21 mouse cellular contexts compared by ENCODE assay signal in the genomic region with DNA sequence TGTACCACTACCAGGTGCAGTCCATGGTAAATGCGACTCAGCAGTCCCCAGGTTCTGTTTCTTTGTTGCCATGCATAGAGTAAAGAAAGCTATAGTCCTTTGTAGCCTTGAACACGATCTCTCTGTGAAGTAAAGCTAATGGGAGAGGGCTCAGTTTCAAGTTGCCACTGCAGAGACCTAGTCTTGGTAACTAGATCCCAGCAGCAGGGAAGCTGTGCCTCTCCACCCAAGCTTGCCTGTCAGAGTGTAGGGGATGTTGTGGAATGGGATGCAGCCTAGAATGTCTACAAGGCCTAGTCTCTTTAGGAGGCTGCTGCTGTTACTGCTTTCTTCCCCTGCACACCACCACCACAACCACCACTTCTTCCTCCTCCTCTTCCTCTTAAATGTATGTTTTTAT.
DNase-seq lines count a peak whose midpoint lies in the region; ATAC-seq and TF ChIP-seq lines count a peak whose summit lies in the region.
"Had no signal": no experiment of that assay in that cellular context is flagged by ENCODE, and none has a peak within 500 bp of the region (broad histone marks: within the 10 kb centered on the region; RNA-seq: fewer than 3 reads in every experiment).

No protein-coding gene starts in this region.

- TF ChIP-seq POLR2A in CH12.LX (IDR thresholded peaks at IDR 0.05; ENCODE audit: low read depth, low read length) (no peak), ES-Bruce4 (IDR thresholded peaks at IDR 0.05; ENCODE audit: insufficient read depth, low read length) (no peak)
- no peak for TF ChIP-seq POLR2A in thymus, adult 2 months (IDR thresholded peaks at IDR 0.05; ENCODE audit: control insufficient read depth, extremely low read depth, insufficient read depth, low read length, poor library complexity)

- 40% methylated on average over 2 of the region's 2 CpGs for WGBS in kidney, embryonic 14.5 days
- WGBS in embryonic facial prominence, embryonic 14.5 days, result 34% methylated on average over 2 of the region's 2 CpGs
- 73% methylated on average over 2 of the region's 2 CpGs for WGBS in thymus, adult 2 months

- no peaks in the 10 kb centered on the region for H3K9me3 ChIP-seq in kidney, embryonic 14.5 days (ENCODE audit: control insufficient read depth, low read length)
- no peaks in the 10 kb centered on the region for H3K9me3 ChIP-seq in CH12.LX (replicated peaks; ENCODE audit: low read length)
- no peaks in the 10 kb centered on the region for H3K9me3 ChIP-seq in ES-Bruce4 (replicated peaks; ENCODE audit: control insufficient read depth, insufficient read depth, low read length, poor library complexity, severe bottlenecking)
- H3K9me3 ChIP-seq in embryonic facial prominence, embryonic 14.5 days (ENCODE audit: control insufficient read depth, low read length), result no peaks in the 10 kb centered on the region
- H3K9me3 ChIP-seq: liver, embryonic 13.5 days had no signal

- H3K4me3 ChIP-seq in kidney, embryonic 14.5 days (ENCODE audit: low read length), result no peak overlapping the region
- no peak overlapping the region for H3K4me3 ChIP-seq in CH12.LX (replicated peaks in 1 of 3; ENCODE audit: low read depth in 2 of 3, low read length in 2 of 3, poor library complexity in 1 of 3)
- no peak overlapping the region for H3K4me3 ChIP-seq in ES-Bruce4 (ENCODE audit: low read depth, low read length)
- H3K4me3 ChIP-seq in embryonic facial prominence, embryonic 14.5 days (ENCODE audit: low read depth, low read length), result no peak overlapping the region
- H3K4me3 ChIP-seq in thymus, adult 2 months (ENCODE audit: control insufficient read depth, insufficient read depth, low read length), result no peak overlapping the region
- H3K4me3 ChIP-seq: liver, embryonic 13.5 days had no signal

- TF ChIP-seq RAD21 in CH12.LX (IDR thresholded peaks at IDR 0.05; ENCODE audit: low read depth, low read length), result no peak

- H3K9ac ChIP-seq in kidney, embryonic 14.5 days (ENCODE audit: low read depth, low read length), result no peak overlapping the region
- H3K9ac ChIP-seq in CH12.LX (ENCODE audit: insufficient read depth, low read depth), result no peak overlapping the region
- no peak overlapping the region for H3K9ac ChIP-seq in ES-Bruce4 (ENCODE audit: low read depth, poor library complexity, severe bottlenecking)
- H3K9ac ChIP-seq in embryonic facial prominence, embryonic 14.5 days (ENCODE audit: low read depth, low read length), result no peak overlapping the region
- H3K9ac ChIP-seq: forebrain, postnatal 0 days; liver, embryonic 13.5 days had no signal

- H3K79me2 ChIP-seq in CH12.LX (replicated peaks; ENCODE audit: control insufficient read depth, extremely low read depth, insufficient read depth, poor library complexity, severe bottlenecking), result peaks cover 30% of the 10 kb centered on the region

- no peak overlapping the region for H3K27ac ChIP-seq in kidney, embryonic 14.5 days (ENCODE audit: low read depth, low read length)
- H3K27ac ChIP-seq in CH12.LX (ENCODE audit: insufficient read depth, low read depth) (no peak overlapping the region), ES-Bruce4 (ENCODE audit: insufficient read depth, low read length) (peak overlapping the region; percentile 5; the same call in 1 of the 2 replicates)
- H3K27ac ChIP-seq in embryonic facial prominence, embryonic 14.5 days (replicated peaks; ENCODE audit: low read depth, low read length), result no peak overlapping the region
- no peak overlapping the region for H3K27ac ChIP-seq in thymus, adult 2 months (ENCODE audit: control insufficient read depth, insufficient read depth, low read length)
- H3K27ac ChIP-seq: liver, embryonic 13.5 days had no signal

- no peak for DNase-seq in kidney, adult 18-20 months
- peak; percentile 4 for DNase-seq in CH12.LX (ENCODE audit: extremely low read depth)
- DNase-seq in embryonic facial prominence, embryonic 14.5 days (ENCODE audit: low spot score), result peak; percentile 50
- DNase-seq in heart, postnatal 36 days, result no peak
- no peak for DNase-seq in thymus, adult 2 months
- DNase-seq: adrenal gland, postnatal 36 days; cerebellum, adult 11-12 months; cerebellum, postnatal 10 days; kidney, postnatal 4 days; layer of hippocampus, adult 9-11 months; liver, embryonic 13.5 days; lung, adult 2 months; lung, postnatal 14 days; thymus, adult 18-20 months; thymus, postnatal 4 days had no signal

- H3K4me1 ChIP-seq in kidney, embryonic 14.5 days (ENCODE audit: control insufficient read depth, insufficient read depth, low read length), result no peaks in the 10 kb centered on the region
- H3K4me1 ChIP-seq in CH12.LX (ENCODE audit: control insufficient read depth in 1 of 2, insufficient read depth in 2 of 2) (peaks cover 14 to 39% of the 10 kb centered on the region in 2 experiments), ES-Bruce4 (ENCODE audit: control insufficient read depth, insufficient read depth, low read length) (peaks cover 1% of the 10 kb centered on the region)
- peaks cover 11% of the 10 kb centered on the region; the same call in 1 of the 2 replicates for H3K4me1 ChIP-seq in embryonic facial prominence, embryonic 14.5 days (ENCODE audit: control insufficient read depth, insufficient read depth, low read length)
- H3K4me1 ChIP-seq in thymus, adult 2 months (replicated peaks; ENCODE audit: control insufficient read depth, insufficient read depth, low read length), result no peaks in the 10 kb centered on the region; the same call in 1 of the 2 replicates

- dilution Hi-C loops in CH12.LX (cut with MboI; ENCODE audit: extremely low pct_ligation_motif_present, extremely low pct_unique_long_range_greater_than_20kb, low sequenced_read_pairs), result no loop called here

- in situ Hi-C loops in CH12.LX (cut with MboI; ENCODE audit: low pct_ligation_motif_present, low pct_unique_long_range_greater_than_20kb, low sequenced_read_pairs), result no loop called here

- H3K27me3 ChIP-seq in kidney, embryonic 14.5 days (ENCODE audit: control insufficient read depth, insufficient read depth, low read length), result no peaks in the 10 kb centered on the region
- no peaks in the 10 kb centered on the region for H3K27me3 ChIP-seq in CH12.LX (replicated peaks)
- H3K27me3 ChIP-seq in ES-Bruce4 (ENCODE audit: control insufficient read depth, insufficient read depth, low read length, poor library complexity, severe bottlenecking), result no peaks in the 10 kb centered on the region
- H3K27me3 ChIP-seq in embryonic facial prominence, embryonic 14.5 days (replicated peaks; ENCODE audit: control insufficient read depth, insufficient read depth, low read length), result no peaks in the 10 kb centered on the region
- H3K27me3 ChIP-seq in thymus, adult 2 months (ENCODE audit: control insufficient read depth, insufficient read depth, low read length), result no peaks in the 10 kb centered on the region
- H3K27me3 ChIP-seq: liver, embryonic 13.5 days had no signal

- peak; percentile 65; the same call in 1 of the 2 replicates for ATAC-seq in kidney, embryonic 14.5 days (ENCODE audit: low FRiP score, low TSS enrichment)
- peak; percentile 72 for ATAC-seq in embryonic facial prominence, embryonic 14.5 days (ENCODE audit: low read depth)
- ATAC-seq: hindbrain, embryonic 16.5 days; intestine, postnatal 0 days had no signal

- no peak for TF ChIP-seq EP300 in CH12.LX (IDR thresholded peaks at IDR 0.05; ENCODE audit: low read length)
- no peak for TF ChIP-seq EP300 in ES-Bruce4 (IDR thresholded peaks at IDR 0.05; ENCODE audit: insufficient read depth, low read depth, low read length)

- H3K4me2 ChIP-seq in kidney, embryonic 14.5 days (replicated peaks; ENCODE audit: low read depth, low read length), result no peak overlapping the region
- H3K4me2 ChIP-seq in CH12.LX (ENCODE audit: insufficient read depth, low read depth, poor library complexity, severe bottlenecking), result peak overlapping the region; percentile 45; the same call in 1 of the 2 replicates
- no peak overlapping the region for H3K4me2 ChIP-seq in embryonic facial prominence, embryonic 14.5 days (ENCODE audit: low read depth, low read length)
- H3K4me2 ChIP-seq: liver, embryonic 13.5 days; midbrain, embryonic 11.5 days had no signal

- intact Hi-C loops in heart, postnatal 36 days (cut with DNase I), result no loop called here

- H3K36me3 ChIP-seq in kidney, embryonic 14.5 days (ENCODE audit: control insufficient read depth, insufficient read depth, low read length), result no peaks in the 10 kb centered on the region
- H3K36me3 ChIP-seq in CH12.LX (replicated peaks in 1 of 2; ENCODE audit: control insufficient read depth in 1 of 2, insufficient read depth in 1 of 2, low read length in 1 of 2), result peaks cover 0 to 14% of the 10 kb centered on the region in 2 experiments
- no peaks in the 10 kb centered on the region for H3K36me3 ChIP-seq in ES-Bruce4 (ENCODE audit: control insufficient read depth, insufficient read depth, low read length, poor library complexity, severe bottlenecking)
- no peaks in the 10 kb centered on the region for H3K36me3 ChIP-seq in embryonic facial prominence, embryonic 14.5 days (ENCODE audit: control insufficient read depth, insufficient read depth, low read length)
- H3K36me3 ChIP-seq in thymus, adult 2 months (ENCODE audit: control insufficient read depth, insufficient read depth, low read length), result no peaks in the 10 kb centered on the region
- H3K36me3 ChIP-seq: liver, embryonic 13.5 days had no signal

- TF ChIP-seq CTCF in CH12.LX (conservative IDR thresholded peaks at IDR 0.05 in 1 of 2, IDR thresholded peaks at IDR 0.05 in 1 of 2; ENCODE audit: low read depth in 2 of 2, low read length in 2 of 2) (no peak), ES-Bruce4 (IDR thresholded peaks at IDR 0.05; ENCODE audit: low read depth, low read length) (no peak)
- TF ChIP-seq CTCF in thymus, adult 2 months (IDR thresholded peaks at IDR 0.05; ENCODE audit: borderline replicate concordance, control insufficient read depth, extremely low read depth, insufficient read depth, low read length, poor library complexity), result no peak

TF ChIP-seq in CH12.LX, 34 proteins besides CTCF, POLR2A, EP300 and RAD21 (continues in another document):
- TF ChIP-seq IRF4 (IDR thresholded peaks at IDR 0.05; ENCODE audit: low read depth, low read length) (no peak), ELF1 (IDR thresholded peaks at IDR 0.05; ENCODE audit: low read depth, low read length) (no peak), MXI1 (IDR thresholded peaks at IDR 0.05; ENCODE audit: low read depth, low read length) (no peak), NRF1 (IDR thresholded peaks at IDR 0.05; ENCODE audit: low read depth, low read length) (no peak), ZKSCAN1 (IDR thresholded peaks at IDR 0.05; ENCODE audit: borderline replicate concordance, low read depth, low read length) (no peak), JUN (IDR thresholded peaks at IDR 0.05; ENCODE audit: insufficient read depth, low read depth, low read length) (no peak), POLR2AphosphoS2 (IDR thresholded peaks at IDR 0.05; ENCODE audit: low read depth, low read length) (no peak), USF2 (conservative IDR thresholded peaks at IDR 0.05; ENCODE audit: low read depth, low read length) (no peak), USF1 (IDR thresholded peaks at IDR 0.05; ENCODE audit: low read depth, low read length) (no peak), ZC3H11A (IDR thresholded peaks at IDR 0.05; ENCODE audit: low read depth, low read length) (no peak), MAX (IDR thresholded peaks at IDR 0.05; ENCODE audit: low read length) (no peak), RCOR1 (conservative IDR thresholded peaks at IDR 0.05; ENCODE audit: low read depth, low read length) (no peak)

Comparison
In these comparisons a context has a peak if more than half of its experiments do, and no peak if none do; other contexts are left out.
1. DNase-seq: peak in CH12.LX (single experiment) and embryonic facial prominence, embryonic 14.5 days (single experiment); none in kidney, adult 18-20 months (single experiment), heart, postnatal 36 days (0 of 2) and thymus, adult 2 months (single experiment).